Mouse (Mus musculus) c-Kit-negative CD71-positive TER-119-positive erythroid progenitor cells, embryonic 14.5 days (primary cell): Measurements from ENCODE around the gene Prg3.

Experiments used
- DNase-seq: peaks from one replicate; pipeline ENCODE4 v3.0.0-alpha.2; 2013; ENCODE audit warnings: low read depth, low spot score

The Prg3 gene

DNA sequence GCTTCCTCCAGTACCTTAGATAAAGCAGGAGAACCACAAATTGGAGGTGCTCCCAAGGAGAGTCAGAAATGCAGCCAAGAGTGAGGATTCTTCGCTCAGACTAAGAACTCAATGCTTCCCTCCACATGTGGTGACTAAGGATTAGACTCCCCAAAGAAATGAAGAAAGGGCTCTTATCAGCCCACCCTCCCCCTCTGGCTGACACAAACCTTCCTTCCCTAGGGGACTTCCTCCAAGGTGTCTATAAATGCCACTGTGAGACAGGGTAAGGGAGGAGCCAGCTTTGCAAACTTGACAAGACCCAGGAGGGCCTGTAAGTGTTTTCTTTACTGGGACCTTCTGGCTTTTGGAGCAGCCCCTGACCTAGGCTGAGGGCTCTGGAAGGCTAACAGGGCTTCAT lies 7.8 kb upstream of the Prg3 start, which contains the start of gene Prg2:
TSS of gene Prg2 (plus strand) at position 274 of the 400 bp plus-strand sequence.
- DNase-seq = no peak

DNA sequence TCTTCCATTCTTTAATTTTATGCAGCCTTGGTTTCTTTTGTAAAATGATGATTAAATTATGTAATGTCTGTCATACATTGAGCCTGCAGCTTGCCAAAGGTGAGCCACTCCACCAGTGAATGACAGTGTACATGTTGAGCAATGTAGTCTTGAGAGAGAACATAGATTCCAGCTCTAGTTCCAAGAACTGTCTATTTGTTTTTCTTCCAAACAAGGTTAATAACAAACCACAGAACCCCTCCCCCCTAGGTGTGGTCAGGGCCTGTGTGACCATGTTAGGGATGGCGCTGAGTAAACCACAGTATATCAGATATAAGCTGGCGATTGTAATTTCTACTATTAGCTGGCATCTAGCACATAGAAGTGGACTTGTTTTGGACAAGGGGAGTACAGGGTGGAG lies 8.4 kb downstream of the Prg3 start:
- DNase-seq = no peak

GRCm38 (mm10) chr2:84999486-85000181 lies 11.6 kb downstream of the Prg3 start:
- no peak for DNase-seq

DNA sequence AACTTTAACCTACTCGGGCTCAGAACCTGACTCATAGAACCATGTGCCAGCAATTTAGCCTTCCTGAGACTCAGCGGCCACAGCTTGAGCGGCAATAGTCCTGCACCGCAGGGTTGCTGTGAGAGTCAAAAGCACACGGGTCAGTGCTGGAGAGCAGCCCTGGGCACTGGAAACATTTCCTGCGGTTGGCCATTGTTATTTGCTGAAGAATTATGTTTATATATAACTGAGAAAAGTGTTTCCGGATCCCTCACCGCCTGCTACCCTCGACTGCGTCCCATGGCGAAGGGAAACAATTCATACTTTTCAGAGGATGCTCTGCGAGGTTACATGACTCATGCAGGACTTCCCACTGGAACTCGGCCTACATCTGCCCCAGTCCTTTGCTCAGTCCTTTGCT lies 13.5 kb downstream of the Prg3 start:
- no peak for DNase-seq

- DNase-seq = no peak
These were observed 14.6 kb downstream of the Prg3 start for GRCm38 (mm10) chr2:85002575-85002974.

DNA sequence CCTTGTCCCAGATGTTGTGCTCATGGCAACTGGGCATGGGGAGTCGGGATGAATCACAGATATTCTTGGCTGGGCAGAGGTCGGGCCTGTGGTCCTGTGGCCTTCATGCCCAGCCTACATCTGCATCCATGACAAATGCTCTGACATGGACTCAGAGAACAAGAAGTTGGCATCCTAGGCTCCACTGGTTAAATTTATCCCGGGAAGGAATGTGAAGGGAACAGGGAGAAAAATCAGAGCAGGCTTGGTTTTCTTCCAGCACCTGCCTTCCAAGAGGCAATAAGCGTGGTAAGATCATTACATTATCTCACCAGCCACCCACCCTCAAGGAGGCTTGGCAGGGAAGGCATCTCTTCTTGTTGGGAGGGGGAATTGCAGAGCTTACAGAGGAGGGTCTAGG lies 16.3 kb downstream of the Prg3 start:
- DNase-seq = no peak

DNA sequence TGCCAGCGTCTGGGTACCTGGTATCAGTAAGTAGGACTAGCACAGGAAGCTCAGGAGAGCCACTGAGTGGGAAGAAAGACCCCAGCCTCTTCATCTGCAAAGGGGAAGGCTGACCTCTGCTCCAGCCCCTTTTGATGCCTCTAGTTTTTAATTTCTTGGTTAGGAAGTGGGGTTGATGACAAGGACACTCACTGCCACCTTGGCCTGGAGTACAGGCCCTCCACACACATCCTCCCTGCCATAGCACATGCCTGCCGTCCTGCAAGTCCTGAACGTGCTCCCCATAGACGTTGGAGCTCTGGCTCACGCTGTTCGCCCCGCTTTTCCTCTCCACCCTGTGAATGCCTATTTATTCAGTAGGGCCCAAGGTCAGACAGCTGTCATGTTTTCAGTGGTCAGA lies 18.6 kb downstream of the Prg3 start:
- no peak for DNase-seq

GRCm38 (mm10) chr2:85007729-85008128 lies 19.7 kb downstream of the Prg3 start:
- DNase-seq = peak; percentile 43

GRCm38 (mm10) chr2:85009212-85009611 lies 21.2 kb downstream of the Prg3 start:
- DNase-seq = no peak

DNA sequence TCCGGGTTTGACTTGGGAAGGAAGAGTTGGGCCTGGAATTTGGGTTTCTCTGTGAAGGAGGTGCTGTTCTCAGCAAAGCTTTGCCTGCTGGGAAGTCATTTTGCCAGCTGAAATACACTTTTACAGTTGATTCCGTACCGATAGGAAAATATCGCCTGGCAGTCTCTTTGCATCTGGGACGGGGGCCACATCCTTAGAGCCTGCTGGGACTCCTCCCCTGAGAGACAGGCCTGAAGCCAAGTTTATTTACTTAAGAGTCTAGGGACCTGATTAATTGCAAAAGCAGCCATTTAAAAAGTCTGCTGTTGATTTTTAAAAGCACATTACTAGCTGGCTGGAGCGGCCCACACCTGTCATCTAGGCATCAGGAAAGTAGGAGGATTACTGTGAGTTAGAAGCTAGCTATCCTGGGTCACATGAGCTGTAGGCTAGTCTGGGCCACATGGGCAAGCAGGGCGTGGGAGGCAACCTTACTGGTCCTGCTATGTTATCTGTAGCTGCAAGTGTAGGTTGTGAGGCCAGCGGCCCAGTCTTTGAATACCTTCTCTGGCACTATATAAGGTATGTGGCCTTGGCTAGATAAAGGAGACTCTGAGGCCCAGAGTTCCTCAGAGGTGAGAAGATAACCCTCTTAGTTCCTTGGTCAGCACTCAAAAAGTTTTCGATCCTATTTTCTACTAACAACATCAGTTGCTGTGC lies 24.0 kb downstream of the Prg3 start:
- DNase-seq = peak; percentile 77

DNA sequence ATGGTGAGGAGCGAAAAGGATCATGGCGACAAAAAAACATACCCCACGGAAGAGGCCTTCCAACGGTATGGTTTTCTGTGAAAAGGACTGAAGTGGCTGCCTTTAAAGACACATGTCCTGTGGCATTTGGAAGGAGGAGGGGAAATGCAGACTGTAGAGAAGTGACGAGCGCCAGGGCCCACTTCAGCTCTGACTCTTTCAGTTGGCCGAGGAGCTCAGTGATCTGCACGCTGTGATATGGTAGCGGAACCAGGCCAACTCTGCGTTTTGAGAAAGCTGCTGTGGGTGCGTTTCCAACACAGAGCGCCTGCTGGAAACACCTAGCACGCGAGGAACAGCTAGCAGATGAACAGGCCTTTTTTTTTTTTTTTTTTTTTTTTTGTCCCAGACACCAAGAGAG lies 24.7 kb downstream of the Prg3 start:
- no peak for DNase-seq

DNA sequence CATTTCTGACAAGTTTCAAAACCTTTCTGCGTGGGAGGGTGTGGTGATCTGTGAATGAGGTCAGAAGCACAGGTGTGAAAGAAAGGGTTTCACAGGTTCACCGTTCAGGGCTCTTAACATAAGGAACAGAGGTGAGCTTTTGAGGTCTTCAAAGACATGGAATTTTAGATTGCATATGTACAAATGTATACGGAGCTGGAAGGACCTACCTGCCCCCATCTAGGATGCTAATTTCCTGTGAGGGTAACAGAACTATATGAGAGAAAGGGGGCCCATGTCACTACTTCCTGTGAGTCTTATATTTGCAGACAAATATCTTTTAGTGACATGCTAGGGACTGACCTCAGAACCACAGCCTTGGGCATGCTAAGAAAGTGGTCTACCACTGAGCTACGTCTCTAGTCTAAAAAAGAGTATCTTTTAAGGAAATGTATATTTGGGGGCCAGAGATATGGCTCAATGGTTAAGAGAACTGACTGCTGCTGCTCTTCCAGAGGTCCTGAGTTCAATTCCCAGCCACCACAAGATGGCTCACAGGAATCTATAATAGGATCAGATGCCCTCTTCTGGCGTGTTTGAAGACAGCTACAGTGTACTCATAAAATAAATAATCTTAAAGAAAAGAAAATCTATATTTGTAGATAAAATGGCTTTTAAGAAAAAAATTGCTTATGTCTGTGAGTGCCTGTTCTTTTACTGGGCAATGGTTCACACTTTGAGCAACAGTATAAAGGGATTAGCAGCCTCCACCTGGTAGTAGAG lies 26.0 kb downstream of the Prg3 start:
- DNase-seq = no peak

DNA sequence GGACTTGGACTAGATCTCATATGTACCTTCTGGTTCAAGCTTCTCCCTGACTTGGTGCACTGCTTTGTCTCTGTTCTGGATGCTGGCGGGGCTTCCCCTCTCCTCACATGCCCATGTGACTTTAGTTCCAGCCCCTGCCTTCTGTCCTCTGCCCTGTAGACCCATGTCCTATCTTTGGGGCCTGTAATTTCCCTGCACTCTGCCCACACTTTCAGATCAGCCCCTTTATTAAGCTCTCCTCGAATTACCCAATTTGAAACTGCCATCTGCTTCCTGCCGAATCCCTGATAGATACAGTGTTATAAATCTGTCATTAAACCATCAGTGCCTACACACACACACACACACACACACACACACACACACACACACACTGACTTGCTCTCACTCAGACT lies 26.6 kb downstream of the Prg3 start:
- DNase-seq = no peak

DNA sequence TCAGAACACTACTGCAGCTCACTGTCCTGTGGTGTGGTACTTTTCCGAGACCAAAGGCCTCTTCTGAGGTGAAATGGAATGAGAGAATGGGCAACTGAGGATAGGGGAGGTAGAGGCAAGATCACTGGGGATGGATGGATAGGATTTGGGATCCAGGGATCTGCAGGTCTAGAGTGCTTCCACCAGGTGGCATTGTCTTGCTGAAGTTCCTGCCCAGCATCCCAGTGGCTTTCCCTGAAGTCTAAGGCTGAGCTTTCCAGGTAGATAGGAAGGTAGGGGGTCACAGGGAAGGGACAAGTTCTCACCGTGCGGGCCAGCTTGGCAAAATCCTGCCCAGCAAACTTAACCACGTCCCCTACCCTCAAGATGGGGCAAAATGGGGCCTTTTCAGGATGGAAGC lies 34.0 kb downstream of the Prg3 start:
- no peak for DNase-seq

DNA sequence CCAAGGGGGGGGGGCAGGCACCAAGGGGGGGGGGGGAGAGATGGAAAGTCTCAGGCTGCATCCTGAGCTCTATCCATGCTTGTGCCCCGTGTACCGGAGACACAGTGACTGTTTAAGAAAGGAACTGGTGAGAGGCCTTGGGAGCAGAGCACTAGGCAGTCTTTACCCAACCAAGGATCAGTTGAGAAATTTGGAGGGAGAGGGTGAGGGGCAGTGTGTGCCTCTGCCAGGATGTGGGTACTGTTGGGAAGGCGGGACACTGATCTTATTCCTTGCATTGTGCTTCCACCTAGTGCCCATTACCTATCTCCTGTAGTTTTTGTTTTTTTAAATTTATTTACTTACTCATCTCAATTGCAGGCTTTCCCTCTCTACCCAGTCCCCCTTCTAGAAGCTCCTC lies 38.2 kb downstream of the Prg3 start:
- no peak for DNase-seq

DNA sequence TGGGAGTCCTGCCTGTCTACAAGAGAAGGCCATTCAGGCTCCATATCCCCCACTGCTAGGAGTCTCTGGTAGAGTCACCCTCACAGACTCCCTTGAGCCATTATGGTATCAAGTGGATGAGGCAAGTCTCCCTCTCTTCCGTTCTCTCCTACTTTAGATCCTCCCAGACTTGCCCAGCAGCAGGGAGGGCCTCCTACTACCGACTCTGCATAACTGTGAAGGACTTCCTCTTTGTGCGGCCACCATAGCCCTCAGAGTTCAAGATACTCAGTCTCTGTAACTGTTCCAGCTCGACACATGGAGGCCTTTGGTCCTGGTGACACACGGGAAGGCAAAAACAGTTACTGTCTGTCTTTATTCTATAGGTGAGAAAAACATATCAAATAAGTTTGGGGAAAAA lies 39.3 kb downstream of the Prg3 start:
- no peak for DNase-seq

DNA sequence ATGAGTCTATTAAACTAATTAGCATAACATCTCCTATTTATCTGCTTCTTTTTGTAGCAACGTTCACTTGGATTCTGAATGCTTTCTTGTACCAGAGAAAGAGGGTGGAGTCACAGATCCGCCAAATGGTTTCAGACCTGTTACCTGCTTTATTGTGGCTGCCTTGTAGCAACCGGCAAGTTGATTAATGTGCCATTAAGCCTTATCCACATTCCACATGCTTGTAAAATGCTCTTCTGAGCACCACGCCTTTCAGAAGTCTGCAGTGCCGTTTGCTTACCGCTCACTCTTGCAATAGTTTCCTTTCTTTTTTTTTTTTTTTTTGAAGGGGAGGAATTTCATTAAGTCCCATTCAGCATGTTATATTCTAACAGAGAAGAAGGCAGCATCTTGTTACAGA lies 41.9 kb downstream of the Prg3 start:
- no peak for DNase-seq

DNA sequence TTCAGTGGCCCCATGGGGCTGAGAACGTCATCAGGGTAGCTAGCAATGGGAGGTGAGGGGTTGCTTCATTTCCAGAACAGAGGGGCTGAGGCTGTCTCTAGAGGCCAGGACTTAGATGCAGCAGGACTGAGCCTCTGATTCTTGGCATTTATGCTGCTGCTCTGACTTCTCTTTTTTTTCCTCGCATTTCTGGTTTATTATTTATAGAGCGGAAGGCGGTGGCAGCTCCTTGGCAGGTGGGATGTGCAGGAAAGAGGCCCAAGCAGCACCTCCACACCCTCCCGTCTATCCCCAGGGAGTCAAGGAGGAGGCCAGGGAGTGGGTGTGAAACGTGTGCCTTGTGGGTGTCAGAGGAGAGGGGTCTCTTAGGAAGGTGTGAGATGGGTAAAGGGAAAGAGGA lies 43.0 kb downstream of the Prg3 start:
- no peak for DNase-seq

- no peak for DNase-seq
These were observed 45.1 kb downstream of the Prg3 start for GRCm38 (mm10) chr2:85033121-85033520.

DNA sequence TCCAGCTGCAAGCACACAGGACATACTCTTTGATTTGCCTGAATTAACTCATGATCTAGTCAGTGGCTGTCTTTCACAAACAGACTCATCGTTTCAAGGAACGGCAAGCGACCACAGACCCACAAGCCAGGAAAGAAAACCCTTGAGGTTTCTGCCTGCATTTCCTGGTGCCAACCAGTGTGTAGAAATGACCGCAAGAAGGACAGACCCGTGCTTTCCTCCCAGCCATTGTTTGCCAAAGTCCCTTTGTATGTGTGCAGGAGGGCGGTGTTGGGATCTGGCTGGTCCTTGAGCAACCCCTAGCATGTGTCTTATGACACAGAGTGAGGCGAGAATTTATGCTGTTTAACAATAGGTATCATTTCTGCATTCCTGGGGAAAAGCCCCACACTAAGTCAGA lies 46.2 kb downstream of the Prg3 start:
- no peak for DNase-seq

- DNase-seq = no peak
These were observed 48.6 kb downstream of the Prg3 start for GRCm38 (mm10) chr2:85036507-85037046.
